Mouse (Mus musculus) liver, adult 10 weeks (tissue): Measurements from ENCODE around the gene Rabgef1. TPM values are rescaled to one million over a fixed set of nuclear protein-coding genes. Genes with fewer than 3 reads are reported as not detected.

Experiments
- polyA plus RNA-seq: library from polyadenylated mRNA; stranded (reverse); fragments of 350-450 nt; fragmentation: Illumina TruSeq; extraction: RNeasy Lipid Tissue Mini Kit (QIAGEN cat#74804); gene quantifications from one replicate; pipeline ENCODE4 v1.2.3, GENCODE M21; 2014; ENCODE audit warnings: low read depth, low replicate concordance

Gene Rabgef1
- polyA plus RNA-seq = 14.8 TPM

DNA sequence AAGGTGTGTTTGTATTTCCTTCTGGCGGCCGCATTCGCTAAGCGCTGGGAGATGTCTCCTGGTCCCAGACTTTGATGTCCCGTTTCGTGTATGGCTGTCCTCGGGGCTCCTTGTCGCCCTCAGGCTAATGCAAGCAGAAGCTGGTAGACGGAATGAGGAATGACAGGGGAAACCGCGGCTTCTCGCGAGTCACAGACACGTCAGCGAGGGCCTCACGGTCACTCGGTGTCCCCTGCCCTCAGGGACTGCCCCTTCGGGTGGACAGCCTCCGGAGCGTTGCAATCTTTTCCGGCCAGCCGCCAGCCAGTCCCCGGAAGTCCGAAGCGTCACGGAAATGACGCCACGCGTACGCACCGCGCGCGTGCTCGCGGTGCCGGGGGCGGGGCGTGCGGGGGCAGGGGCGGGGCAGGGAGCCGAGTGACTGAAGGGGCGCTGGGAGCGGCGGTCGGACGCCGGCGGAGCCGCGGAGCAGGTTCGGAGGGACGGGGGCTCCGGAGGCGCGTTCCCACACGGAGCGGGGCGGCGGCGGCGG, at the start of gene Rabgef1:
Rabgef1 (plus strand) TSS at position 376 of the 532 bp plus-strand sequence.

DNA sequence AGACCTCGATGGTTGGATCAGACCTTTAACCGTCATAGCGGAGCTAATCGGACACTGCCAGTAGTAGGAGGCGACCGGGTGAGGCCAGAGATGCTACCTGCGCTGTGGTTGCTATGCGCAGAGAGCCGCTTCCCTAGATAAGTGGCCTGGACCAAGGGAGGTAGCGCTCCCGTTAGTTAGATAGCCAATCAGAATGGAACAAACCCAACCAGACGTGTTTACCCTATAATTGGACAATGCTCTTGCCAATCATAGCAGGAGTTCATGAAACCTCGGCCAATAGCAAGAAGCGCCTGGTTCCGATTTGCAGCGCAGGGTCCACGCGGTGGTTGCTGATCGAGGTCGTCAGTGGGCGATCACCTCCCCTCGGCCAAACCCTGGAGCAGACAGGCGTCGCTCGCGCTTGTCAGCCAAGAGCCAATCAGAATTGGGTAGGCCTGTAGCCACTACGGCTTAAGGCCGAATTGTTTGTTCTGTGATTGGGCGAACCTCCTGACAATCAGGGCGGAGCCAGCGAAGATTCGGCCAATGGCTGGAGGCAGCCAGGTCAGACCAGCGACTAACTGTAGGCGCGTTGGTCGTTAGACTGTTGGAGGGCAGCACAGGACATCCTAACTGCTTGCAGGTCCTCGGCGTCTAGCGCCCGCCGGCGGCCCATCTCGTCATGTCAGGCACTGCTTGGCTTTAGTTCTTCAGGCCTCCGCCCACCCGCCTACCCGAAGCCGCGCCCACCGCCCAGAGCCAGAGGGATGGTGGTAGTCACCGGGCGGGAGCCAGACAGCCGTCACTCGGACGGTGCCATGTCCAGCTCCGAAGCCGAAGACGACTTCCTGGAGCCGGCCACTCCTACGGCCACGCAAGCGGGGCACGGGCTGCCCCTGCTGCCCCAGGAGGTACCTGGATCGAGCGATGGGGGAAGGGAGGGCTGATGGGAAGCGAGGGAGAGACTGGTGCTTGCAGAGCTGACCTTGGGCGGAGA, 27.0 kb upstream of the Rabgef1 start, which contains the start of gene Kctd7:
Kctd7 (plus strand) TSS at position 528 of the 979 bp plus-strand sequence.

DNA sequence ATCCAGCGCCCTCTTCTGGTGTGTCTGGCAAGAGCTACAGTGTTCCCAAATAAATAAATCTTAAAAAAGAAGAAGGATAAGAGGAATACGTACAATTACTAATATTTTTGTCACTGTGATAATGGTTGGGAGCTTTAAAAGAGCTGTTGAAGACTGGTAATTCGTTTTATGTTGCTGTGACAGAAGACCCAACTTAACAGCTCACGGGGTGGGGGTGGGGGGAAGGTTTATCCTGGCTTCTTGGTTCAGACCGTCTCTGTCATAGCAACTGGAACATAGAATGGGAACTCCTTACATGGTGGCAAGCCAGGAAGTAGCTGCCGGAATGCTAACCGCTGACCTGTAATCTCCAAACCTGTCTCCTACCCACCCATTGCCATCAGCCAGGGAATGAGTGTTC, 45.2 kb downstream of the Rabgef1 start, which contains the start of gene Tmem248:
Tmem248 (plus strand) TSS at position 301 of the 400 bp plus-strand sequence.

DNA sequence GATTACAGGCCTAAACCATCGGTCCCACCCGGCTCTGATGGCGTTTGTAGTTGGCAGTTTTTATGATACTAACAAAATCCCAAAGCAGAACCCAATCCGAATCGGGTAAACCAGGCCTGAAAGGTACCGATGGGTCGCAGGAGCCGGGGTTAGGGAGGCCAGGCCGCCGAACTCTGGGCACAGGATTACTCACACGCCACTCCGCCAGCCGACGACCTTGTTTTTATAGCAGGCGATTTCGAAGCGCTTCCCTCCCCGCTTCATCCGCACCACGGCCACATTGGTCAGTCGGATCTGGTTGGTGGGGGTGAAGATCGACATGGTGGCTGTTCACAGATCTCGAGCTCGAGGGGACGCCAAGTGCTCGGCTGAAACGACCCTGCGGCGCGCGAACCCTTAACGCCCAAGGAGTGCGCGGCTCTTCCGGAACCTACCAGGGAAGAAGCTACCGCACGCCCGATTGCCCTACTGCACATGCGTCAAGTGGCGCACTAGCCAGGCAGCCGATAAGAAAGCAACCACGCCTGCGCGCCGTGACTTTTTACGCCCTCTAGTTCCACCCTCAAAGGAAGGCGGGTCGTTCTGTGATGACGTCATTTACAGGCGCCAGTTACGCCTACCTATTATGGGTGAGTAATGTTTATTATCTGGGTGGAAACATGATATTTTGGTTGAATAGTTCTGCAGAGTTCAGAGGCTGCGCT, 83.6 kb downstream of the Rabgef1 start, which contains the start of the genes Sbds and Tyw1:
Sbds (minus strand) TSS at position 514 of the 704 bp plus-strand sequence.
Tyw1 (plus strand) TSS at position 603 of the 704 bp plus-strand sequence.

Other genes with a start within 250 kb of the Rabgef1 start
- gene Vkorc1l1, start 229.8 kb upstream of the Rabgef1 start, polyA plus RNA-seq = 40.5 TPM
- gene Gusb, start 168.7 kb upstream of the Rabgef1 start, polyA plus RNA-seq = 10.7 TPM
- gene Asl, start 142.6 kb upstream of the Rabgef1 start, polyA plus RNA-seq = 64.9 TPM
- 14.4 TPM for gene Crcp, start 142.5 kb upstream of the Rabgef1 start, polyA plus RNA-seq
- gene Tpst1, start 98.5 kb upstream of the Rabgef1 start, polyA plus RNA-seq = 14.5 TPM
- 1.0 TPM for gene Kctd7, start 26.9 kb upstream of the Rabgef1 start, polyA plus RNA-seq
- 32.9 TPM for gene Tmem248, start 45.3 kb downstream of the Rabgef1 start, polyA plus RNA-seq
- 47.8 TPM for gene Sbds, start 83.7 kb downstream of the Rabgef1 start, polyA plus RNA-seq
- gene Tyw1, start 83.8 kb downstream of the Rabgef1 start, polyA plus RNA-seq = 2.3 TPM
- 1.4 TPM for gene Caln1, start 197.7 kb downstream of the Rabgef1 start, polyA plus RNA-seq
- gene A330070K13Rik, start 212.8 kb downstream of the Rabgef1 start, polyA plus RNA-seq = not detected